Mouse (Mus musculus) adrenal gland, adult (tissue): ENCODE results near the gene Tia1.
A peak's percentile ranks its signal among the peaks of the same experiment; 100 is the strongest.

Source experiments
- DNase-seq, 2 experiments: peaks; one replicate each; pipeline ENCODE4 v3.0.0; 2022 to 2023; ENCODE audit warnings: low spot score in 1 of 2; ENCODE audit not compliant: inconsistent age in 2 of 2

The Tia1 gene

DNA sequence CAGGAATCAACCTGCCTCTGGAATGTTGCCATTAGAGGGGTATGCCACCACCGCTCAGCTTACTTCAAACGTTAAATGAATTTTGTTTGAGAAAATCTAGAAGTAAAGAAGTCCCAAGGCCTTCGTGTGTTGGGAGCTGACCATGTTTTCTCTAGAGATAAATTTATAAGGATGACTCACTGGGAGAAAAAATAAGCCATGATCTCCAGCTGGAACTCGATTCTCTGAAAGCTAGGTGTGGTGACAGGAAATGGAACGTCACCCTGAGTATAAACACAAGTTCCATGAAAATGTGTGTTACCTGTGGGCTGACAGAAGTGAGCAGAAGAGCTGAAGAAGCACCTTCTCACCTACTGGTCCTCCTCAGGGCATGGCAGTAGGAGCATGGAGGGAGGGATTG is 72.9 kb downstream of the Tia1 start:
- DNase-seq, result peak; percentile 14 to 74

DNA sequence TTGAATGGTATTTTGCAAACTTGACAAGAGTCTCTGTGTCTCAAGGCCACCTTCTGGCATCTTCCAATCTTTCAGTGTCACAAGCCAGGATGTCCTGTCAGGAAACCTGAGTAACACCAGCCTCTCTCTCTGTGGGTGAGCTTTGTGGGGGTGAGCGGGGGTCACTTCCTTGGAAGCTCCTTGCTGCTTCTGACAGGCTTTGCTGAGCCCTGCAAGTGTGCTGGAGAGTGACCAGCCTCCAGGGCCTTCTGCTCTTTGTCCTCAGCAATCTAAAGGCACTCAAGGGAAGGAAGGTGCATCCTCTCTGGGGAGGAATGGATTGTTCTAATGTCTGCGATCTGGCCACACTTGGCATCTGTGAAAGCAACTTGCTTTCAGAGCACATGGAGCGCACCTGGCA is 75.3 kb downstream of the Tia1 start:
- DNase-seq, result peak; percentile 51 to 80

DNA sequence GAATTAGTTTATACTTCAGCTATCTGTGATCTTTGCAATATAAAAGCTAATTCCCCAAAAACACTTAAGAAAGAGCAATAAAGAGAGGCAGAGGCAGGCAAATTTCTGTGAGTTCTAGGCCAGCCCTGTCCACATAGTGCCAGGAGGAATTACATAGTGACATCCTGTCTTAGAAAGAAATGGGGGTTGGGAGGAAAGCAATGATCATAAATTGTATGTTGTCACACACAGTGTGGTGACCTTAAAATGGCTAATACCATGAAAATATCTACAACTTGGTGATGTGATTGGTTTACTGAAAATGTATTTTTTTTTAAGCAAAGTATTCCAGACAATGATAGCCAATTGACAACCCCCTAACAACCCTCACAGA is 75.8 kb downstream of the Tia1 start:
- DNase-seq, result no peak

DNA sequence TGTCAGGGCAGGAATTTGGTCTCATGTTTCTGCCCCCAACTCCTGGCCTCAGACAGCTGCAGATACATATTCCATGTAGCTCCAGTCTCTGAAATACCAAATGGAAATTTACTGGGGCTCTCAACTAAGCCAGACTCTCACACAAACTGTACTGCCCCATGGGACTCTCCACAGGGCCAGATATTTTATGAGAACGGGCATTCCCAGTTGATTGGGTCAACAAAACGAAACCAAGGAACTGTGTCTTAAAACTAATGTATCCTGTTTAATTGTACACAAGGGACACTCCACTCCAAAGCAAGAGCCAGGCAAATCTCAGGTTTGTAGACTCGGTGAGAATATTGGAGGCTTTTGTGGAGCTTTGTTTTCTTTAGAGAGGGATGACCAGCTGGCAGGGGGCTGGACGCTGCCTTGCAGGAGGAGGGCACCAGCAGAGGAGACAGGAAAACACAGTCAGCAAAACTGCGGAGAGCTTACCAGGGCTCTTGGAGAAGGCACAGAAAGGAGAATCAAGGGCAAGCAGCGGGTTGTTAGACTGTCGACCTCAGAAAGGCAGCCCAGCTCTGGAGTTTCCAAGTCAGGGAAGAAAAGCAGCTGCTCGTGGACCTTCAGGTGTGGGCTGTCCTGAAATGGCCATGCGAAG is 76.3 kb downstream of the Tia1 start:
- peak; percentile 75 to 91 for DNase-seq

DNA sequence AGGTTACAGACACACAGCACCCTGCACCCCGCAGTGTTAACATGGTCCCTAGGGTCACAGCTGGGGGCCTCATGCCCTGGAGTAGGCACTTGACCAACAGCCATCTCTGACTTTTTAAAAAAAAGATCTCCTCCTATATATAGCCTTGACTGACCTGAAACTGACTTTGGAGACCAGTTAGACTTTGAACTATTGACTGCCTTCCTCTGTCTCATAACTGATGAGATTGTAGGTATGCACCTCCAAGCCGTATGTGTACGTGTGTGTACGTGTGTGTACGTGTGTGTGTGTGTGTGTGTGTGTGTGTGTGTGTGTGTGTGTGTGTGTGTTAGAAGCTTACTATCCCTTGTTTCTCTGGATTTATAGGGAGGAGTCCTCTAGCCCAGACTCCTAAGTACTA is 77.9 kb downstream of the Tia1 start:
- no peak for DNase-seq
